Mouse (Mus musculus) frontal cortex, adult (tissue): Measurements from ENCODE around the gene Cd247.

Experiments
- ATAC-seq: cut with Nextera tagmentation; 2 replicates; pipeline ENCODE4 v1.9.2; 2017; ENCODE audit warnings: mild to moderate bottlenecking, moderate library complexity, mixed read lengths; ENCODE audit not compliant: low TSS enrichment

Gene Cd247

GRCm38 (mm10) chr1:165853131-165853721 lies 64.7 kb downstream of the Cd247 start:
- no peak; the same call in 1 of the 2 replicates for ATAC-seq

GRCm38 (mm10) chr1:165853729-165854420 lies 65.4 kb downstream of the Cd247 start:
- ATAC-seq, result peak; percentile 86

GRCm38 (mm10) chr1:165855759-165856545 lies 67.5 kb downstream of the Cd247 start:
- no peak for ATAC-seq

DNA sequence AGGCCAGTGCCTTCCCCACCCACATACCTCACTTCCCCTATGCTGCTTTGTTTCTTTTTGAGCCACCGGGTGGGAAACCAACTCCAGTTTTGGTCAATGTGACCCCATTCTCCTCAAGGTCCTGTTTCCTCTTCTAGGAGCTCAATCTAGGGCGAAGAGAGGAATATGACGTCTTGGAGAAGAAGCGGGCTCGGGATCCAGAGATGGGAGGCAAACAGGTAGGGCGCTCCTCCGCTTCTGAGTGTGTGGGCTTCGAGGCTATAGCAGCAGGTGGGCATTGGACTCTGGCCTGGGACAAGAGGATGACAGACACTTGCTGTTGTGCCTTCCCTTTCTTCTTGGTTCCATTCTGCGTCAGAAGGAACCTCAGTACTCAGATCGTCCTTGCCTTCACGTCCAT lies 68.8 kb downstream of the Cd247 start:
- no peak for ATAC-seq

GRCm38 (mm10) chr1:165858356-165858755 lies 69.9 kb downstream of the Cd247 start:
- ATAC-seq, result no peak

DNA sequence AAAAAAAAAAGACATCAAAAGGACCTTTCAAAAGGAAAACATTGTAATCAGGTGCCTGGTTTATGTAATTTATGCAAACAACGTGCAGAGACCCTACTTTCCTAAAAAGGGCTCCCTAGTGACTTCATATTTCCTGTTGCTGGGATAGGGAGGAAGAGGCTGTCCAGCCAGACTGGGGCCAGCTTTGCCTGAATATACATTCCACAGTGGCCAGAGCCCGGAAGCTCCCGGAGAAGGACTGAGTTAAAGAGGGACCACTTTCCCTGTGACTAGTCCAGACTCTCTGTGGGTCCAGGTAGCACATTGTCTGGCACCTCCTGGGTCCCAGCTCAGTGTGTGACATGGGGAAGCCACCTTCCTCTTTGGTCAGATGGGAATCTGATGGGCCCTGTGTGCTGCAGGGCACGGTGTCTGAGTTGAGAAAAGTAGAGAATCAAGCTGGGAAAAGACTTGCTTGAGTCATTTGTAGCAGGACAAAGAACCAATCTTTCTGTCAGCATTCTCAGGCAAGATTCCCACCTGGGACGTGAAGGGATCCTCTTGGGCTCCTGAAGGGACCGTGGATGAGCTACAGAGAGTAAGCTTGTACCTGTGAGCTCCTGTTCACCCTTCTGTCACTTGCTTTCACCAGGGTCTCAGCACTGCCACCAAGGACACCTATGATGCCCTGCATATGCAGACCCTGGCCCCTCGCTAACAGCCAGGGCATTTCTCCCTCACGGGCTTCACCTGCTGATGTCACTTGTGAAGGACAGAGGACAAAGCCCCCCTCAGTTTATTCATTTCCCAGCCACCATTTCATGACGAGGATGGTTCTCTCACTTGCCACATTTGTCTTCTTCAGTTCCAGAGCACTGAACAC lies 72.1 kb downstream of the Cd247 start:
- ATAC-seq, result no peak

GRCm38 (mm10) chr1:165861235-165861609 lies 72.7 kb downstream of the Cd247 start:
- ATAC-seq, result no peak

DNA sequence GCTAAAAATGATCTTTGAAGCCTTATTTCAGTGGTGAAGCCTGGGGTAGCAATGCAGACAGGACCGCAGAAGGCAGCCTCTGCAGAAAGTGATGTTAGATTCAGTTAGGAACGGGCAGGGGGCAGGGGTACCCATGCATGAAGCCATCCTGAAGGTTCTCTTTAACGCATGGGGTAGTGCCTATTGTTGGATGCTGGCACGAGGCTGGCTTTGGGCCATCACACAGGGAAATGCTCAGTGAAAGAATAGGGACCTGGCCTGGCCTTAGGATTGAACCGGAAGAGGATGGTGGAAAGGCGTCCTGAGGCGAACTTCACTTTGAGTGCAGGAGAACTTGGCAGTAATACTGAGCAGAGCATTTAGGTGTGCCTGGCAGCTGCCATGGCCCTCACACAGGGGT lies 73.6 kb downstream of the Cd247 start:
- ATAC-seq, result no peak

- ATAC-seq, result no peak
These were observed 76.6 kb downstream of the Cd247 start for GRCm38 (mm10) chr1:165864864-165865795.

DNA sequence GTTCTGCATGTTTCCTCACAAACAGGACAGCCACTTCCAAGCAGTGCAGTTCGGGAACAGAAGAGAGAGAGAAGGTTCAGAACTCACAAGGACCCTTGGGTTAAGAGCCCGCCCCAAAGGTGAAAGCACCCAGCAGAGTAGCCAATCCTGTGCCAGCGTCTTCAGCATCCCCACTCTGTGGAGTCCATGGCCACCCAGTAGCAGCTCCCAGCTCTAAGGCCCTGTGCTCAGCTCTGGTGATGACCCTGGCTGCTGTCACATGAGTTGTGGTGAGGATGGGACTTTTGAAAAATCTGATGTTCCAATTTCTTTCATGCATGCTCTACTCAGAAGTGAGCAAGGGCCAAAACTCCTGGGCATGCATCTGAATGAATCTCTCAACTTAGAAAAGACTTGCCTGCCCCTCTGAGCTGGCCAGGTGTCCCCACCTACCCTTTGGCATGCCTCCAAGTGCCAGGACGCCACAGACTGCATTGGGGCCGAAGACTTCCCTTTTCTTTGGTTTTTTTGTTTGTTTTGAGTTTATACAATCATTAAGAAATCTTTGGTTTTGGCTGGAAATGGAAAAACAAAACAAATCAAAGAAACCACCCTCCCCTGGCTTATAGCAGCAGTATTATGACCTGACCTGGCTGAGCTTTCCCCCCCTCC lies 78.3 kb downstream of the Cd247 start:
- ATAC-seq, result no peak

GRCm38 (mm10) chr1:165868659-165869058 lies 80.2 kb downstream of the Cd247 start:
- no peak for ATAC-seq

DNA sequence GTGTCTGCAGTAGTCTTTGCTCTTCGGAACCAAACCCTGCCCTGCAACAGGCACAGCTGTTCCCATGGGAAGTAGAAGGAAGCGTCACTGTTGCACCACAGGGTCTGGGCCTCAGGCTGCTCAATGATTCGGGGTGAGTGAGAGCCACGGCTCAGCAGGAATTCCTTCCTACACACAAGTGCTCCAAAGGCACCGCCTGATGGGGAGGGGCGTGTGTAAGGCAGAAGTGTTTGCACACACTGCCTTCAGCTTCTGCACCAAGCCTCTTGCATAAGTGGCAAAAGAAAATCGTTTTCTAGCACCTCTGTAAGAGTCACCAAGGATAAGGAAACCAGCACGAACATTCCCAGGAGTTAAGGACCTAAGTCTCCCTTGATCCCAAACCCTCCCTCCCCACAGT lies 86.2 kb downstream of the Cd247 start:
- ATAC-seq, result peak; percentile 19; the same call in 1 of the 2 replicates

DNA sequence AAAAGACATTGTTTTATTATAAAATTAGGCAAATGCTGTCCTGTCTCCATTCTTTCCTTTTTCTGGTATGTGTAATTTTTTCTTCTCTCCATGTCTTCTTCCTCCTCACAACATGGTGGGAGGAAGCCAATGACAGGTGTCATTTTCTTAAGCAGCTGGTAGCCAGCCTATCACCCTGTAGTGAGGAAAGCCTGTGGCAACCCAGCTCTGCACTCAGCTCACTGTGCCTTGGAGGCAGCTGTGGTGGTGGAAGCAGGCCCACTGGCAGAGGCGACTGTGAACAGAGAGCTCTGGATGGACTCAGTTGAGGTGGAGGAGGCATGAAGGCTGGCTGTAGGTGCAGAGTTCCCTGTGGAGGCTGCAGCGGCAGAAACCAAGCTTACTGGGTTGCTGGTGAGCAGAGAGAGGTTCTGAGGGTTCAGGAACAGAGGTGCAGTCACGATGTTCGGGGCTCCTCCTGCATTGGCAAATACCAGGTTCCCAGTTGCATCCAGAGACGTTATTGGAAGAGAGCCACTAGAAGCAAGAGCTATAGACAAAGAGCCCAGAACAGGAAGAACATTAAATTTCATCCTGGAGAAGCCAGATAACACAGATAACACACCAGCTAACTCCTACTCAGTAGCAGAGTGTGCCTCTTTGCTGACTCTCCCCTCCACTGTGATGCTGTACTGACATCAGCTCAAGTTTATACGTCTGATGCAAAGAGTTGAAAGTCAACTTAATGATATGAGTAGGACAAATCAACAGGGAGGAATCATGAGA lies 87.2 kb downstream of the Cd247 start:
- ATAC-seq, result peak; percentile 77

- ATAC-seq, result no peak
These were observed 90.3 kb downstream of the Cd247 start for GRCm38 (mm10) chr1:165878751-165879150.

DNA sequence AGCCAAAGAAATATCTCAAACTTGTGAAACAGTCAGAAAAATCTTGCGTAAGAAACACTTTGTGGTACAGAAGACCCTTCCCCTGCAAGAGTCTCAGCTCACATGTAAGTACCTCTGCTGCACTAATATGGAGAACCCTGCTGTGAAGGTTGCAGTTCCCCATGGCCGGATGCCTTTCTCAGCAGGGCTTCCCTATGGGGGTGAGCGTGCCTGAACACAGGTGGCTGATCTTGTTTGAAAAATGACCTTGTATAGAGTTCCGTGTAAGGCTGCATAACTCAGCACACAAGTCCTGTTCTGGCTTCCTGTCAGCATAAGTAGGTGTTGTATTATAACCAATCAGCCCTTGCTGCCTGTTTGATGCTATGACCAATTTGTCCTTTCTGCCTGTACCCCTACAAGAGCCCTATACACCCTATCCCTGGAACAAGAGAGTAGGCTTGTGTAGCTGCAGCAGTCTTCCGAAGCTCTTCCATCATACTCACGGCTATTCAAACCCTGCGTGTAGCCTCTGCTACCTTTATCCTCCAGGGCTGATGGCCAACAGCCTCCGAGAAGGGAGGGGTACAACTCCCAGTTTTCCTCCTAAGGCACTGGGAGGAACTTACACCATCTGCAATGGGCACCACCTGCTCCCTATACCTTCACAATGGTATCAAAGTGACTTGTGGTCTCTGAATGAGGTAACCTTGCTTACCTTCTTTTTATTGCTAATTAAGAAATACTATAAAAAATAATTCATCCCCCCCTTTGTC lies 93.8 kb downstream of the Cd247 start:
- no peak for ATAC-seq

DNA sequence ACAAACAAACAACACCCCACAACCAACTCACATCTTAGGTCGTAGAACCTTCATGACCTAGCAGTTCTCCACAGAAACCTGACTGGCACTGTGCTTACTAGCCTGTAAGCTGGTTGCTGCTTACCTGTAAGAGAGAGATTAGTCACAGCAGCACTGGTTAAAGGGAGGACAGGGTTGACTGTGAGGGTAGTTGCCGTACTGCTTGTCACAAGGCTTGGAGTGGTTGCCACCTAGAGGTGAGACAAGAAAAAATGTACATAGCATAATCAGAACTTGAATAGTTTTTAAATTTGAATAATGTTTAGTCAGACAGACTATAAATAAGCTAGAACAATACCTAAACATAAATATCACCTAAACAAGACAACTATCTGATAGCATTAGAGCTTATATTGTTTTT lies 103.2 kb downstream of the Cd247 start:
- ATAC-seq, result no peak

DNA sequence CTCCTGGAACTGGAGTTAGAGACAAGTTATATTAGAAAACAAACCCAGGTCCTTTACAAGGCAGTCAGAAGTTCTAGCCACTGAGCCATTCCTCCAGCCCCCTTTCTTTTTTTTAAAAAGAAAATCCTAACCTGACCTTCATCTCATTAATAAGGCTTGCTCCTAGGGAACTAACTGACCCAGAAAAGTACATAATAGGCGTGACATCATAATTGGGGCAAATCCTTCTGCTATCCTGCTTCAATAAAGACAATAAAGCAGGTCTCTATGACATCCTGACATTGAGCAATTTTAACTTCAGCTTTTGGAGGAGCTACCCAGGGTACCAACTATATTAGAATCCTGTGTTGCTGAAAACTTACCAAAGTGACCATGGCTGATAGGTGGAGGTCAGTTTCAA lies 115.1 kb downstream of the Cd247 start:
- no peak for ATAC-seq

GRCm38 (mm10) chr1:165908153-165908552 lies 119.7 kb downstream of the Cd247 start:
- no peak for ATAC-seq

DNA sequence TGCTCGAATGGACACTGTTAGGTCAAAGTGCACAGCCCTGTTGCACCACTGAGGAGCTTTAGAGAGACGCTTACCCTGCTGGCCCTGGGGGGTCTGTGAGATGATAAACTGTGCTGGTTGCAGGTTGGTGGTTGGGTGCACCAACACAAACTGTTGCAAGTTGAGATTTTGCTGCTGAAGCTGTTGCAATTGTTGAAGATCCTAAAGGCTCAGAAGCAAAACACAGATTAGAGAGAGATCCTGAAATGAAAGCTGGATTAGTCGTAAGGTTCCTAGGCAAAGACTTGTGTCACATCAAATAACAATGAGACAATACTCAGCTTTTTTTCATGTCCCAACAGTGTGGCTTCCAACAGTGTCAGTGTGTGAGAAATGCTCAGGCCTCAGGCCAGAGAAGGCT lies 120.3 kb downstream of the Cd247 start:
- ATAC-seq, result no peak
